ENCODE assay signal across 25 mouse cellular contexts in genomic region chr17:84753489-84753888, GRCm38 (mm10).
"Had no signal": no experiment of that assay in that cellular context is flagged by ENCODE, and none has a peak within 500 bp of the region (broad histone marks: within the 10 kb centered on the region; RNA-seq: fewer than 3 reads in every experiment).

No protein-coding gene starts in this region.

- DNase-seq: kidney, adult 11 months; kidney, adult 8-10 months; kidney, postnatal 10 days; kidney, postnatal 36 days; layer of hippocampus, postnatal 36 days; liver; lung, adult 18-20 months; lung, postnatal 10 days; lung, postnatal 36 days; right cerebral cortex, adult 18-20 months; right cerebral cortex, postnatal 14 days; right cerebral cortex, postnatal 4 days; thymus, adult 2 months; thymus, postnatal 14 days had no signal

- ATAC-seq: liver, embryonic 12.5 days; midbrain, embryonic 16.5 days had no signal

- H3K9me3 ChIP-seq: kidney, embryonic 15.5 days; limb, embryonic 10.5 days; limb, embryonic 13.5 days; liver, embryonic 12.5 days; liver, embryonic 15.5 days; lung, embryonic 15.5 days; megakaryocyte, embryonic 14.5 days; midbrain, embryonic 10.5 days; neural tube, embryonic 12.5 days had no signal

- H3K27ac ChIP-seq: kidney, embryonic 15.5 days; limb, embryonic 10.5 days; limb, embryonic 13.5 days; liver, embryonic 12.5 days; liver, embryonic 15.5 days; lung, embryonic 15.5 days; midbrain, embryonic 10.5 days; neural tube, embryonic 12.5 days; stomach, postnatal 0 days had no signal

- H3K27me3 ChIP-seq: kidney, embryonic 15.5 days; limb, embryonic 13.5 days; liver, embryonic 12.5 days; liver, embryonic 15.5 days; lung, embryonic 15.5 days; megakaryocyte, embryonic 14.5 days; neural tube, embryonic 12.5 days had no signal

- H3K9ac ChIP-seq: kidney, embryonic 15.5 days; limb, embryonic 13.5 days; liver, embryonic 12.5 days; liver, embryonic 15.5 days; lung, embryonic 15.5 days; neural tube, embryonic 12.5 days had no signal

- H3K4me2 ChIP-seq: kidney, embryonic 15.5 days; limb, embryonic 13.5 days; liver, embryonic 12.5 days; liver, embryonic 15.5 days; lung, embryonic 15.5 days; neural tube, embryonic 12.5 days had no signal

- H3K4me1 ChIP-seq: limb, embryonic 10.5 days; lung, embryonic 15.5 days; megakaryocyte, embryonic 14.5 days had no signal

- H3K4me3 ChIP-seq: kidney, embryonic 15.5 days; limb, embryonic 10.5 days; limb, embryonic 13.5 days; liver, embryonic 12.5 days; liver, embryonic 15.5 days; lung, embryonic 15.5 days; megakaryocyte, embryonic 14.5 days; midbrain, embryonic 10.5 days; neural tube, embryonic 12.5 days had no signal
